Mouse (Mus musculus): ENCODE results near the gene Pam. TPM values are rescaled to one million over a fixed set of nuclear protein-coding genes. Genes with fewer than 3 reads are reported as not detected.

Pam gene
- total and polyA plus RNA-seq, 3 experiments = not detected

DNA sequence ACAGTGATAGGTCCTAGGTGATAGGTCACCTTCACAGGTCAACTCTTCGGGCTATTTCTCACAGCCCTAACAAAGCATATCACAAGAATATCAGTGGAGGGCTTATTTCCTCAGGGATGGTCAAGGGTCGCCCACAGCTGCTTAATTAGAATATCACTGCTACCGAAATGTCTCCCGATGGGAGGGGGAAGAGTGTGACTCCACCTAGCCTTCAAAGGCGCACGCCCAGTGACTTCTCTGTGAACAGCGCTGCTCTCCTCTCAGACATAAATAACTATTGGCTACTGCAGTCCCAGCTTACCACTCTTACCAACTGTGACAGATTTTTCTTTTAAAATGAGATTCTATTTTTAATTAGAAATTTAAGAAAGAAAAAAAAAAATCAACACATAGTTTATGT, 334.8 kb downstream of the Pam start:
- Histone ChIP-seq H3K9me3 (replicated peaks; ENCODE audit: insufficient read depth, low read length) (no peaks in the 10 kb centered on the region), H3K9ac (ENCODE audit: control insufficient read depth, low read depth, low read length, poor library complexity, severe bottlenecking) (no peak overlapping the region), H3K79me2 (ENCODE audit: control insufficient read depth, insufficient read depth, low read length, poor library complexity) (peaks cover 19% of the 10 kb centered on the region), H3K36me3 (ENCODE audit: control insufficient read depth in 1 of 2, insufficient read depth in 2 of 2, low read length in 2 of 2) (peaks cover 4 to 61% of the 10 kb centered on the region in 2 experiments; a peak in 3 of 4 replicates), H3K4me1 (ENCODE audit: control insufficient read depth in 1 of 2, insufficient read depth in 2 of 2, low read length in 2 of 2) (no peaks in the 10 kb centered on the region; a peak in 1 of 4 replicates), H3K27me3 (ENCODE audit: control insufficient read depth in 1 of 2, insufficient read depth in 2 of 2, low read length in 2 of 2) (no peaks in the 10 kb centered on the region), H3K4me3 (ENCODE audit: control insufficient read depth in 1 of 2, insufficient read depth in 1 of 2, low read depth in 2 of 2, low read length in 2 of 2) (no peak overlapping the region), H3K27ac (ENCODE audit: control insufficient read depth, low read depth, low read length) (no peak overlapping the region)
- TF ChIP-seq POLR2AphosphoS2 (IDR thresholded peaks at IDR 0.05; ENCODE audit: low read length) (no peak), MEF2A (IDR thresholded peaks at IDR 0.05; ENCODE audit: extremely low read depth, insufficient replicate concordance, low read depth, low read length, poor library complexity, severe bottlenecking) (no peak), SMC3 (IDR thresholded peaks at IDR 0.05; ENCODE audit: low read depth, low read length) (no peak), USF2 (IDR thresholded peaks at IDR 0.05; ENCODE audit: borderline replicate concordance in 1 of 2, insufficient read depth in 1 of 2, low read depth in 1 of 2, low read length in 2 of 2) (no peak), CHD2 (IDR thresholded peaks at IDR 0.05; ENCODE audit: low read length) (no peak), GATA1 (IDR thresholded peaks at IDR 0.05; ENCODE audit: low read depth, low read length) (no peak), NRF1 (IDR thresholded peaks at IDR 0.05; ENCODE audit: insufficient read depth, low read depth, low read length, poor library complexity, severe bottlenecking) (no peak), JUND (IDR thresholded peaks at IDR 0.05; ENCODE audit: low read depth, low read length) (no peak), TBP (IDR thresholded peaks at IDR 0.05; ENCODE audit: low read depth, low read length) (no peak), RAD21 (IDR thresholded peaks at IDR 0.05; ENCODE audit: low read depth, low read length) (no peak)
- no peak for DNase-seq (ENCODE audit: low read depth, low spot score)

DNA sequence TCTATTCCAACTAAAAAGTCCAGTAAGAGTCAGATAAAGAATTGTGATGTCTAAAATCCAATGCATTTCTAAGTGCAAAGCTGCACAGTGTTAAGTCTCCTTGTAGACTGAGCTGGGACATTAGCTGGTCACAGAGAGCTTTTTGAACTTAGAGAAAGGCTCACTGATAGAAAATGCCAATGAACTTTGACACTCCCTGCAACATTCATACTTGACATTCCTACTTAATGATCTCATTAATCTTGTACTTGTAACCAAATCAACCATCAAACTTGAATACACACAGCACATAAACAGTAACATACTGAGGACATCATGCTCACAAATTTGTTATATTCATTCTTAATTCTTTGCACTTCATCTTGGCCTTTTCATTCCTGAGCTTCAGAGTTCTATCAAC, 335.6 kb downstream of the Pam start:
- no peak for DNase-seq (ENCODE audit: low read depth, low spot score)
- Histone ChIP-seq H3K4me1 (ENCODE audit: control insufficient read depth in 1 of 2, insufficient read depth in 2 of 2, low read length in 2 of 2) (peaks cover 0 to 3% of the 10 kb centered on the region in 2 experiments; a peak in 1 of 4 replicates), H3K79me2 (ENCODE audit: control insufficient read depth, insufficient read depth, low read length, poor library complexity) (peaks cover 12% of the 10 kb centered on the region), H3K4me3 (ENCODE audit: control insufficient read depth in 1 of 2, insufficient read depth in 1 of 2, low read depth in 2 of 2, low read length in 2 of 2) (no peak overlapping the region), H3K27me3 (ENCODE audit: control insufficient read depth in 1 of 2, insufficient read depth in 2 of 2, low read length in 2 of 2) (no peaks in the 10 kb centered on the region), H3K36me3 (ENCODE audit: control insufficient read depth in 1 of 2, insufficient read depth in 2 of 2, low read length in 2 of 2) (peaks cover 10 to 68% of the 10 kb centered on the region in 2 experiments), H3K9me3 (replicated peaks; ENCODE audit: insufficient read depth, low read length) (no peaks in the 10 kb centered on the region), H3K27ac (ENCODE audit: control insufficient read depth, low read depth, low read length) (no peak overlapping the region), H3K9ac (ENCODE audit: control insufficient read depth, low read depth, low read length, poor library complexity, severe bottlenecking) (no peak overlapping the region)
- TF ChIP-seq CHD2 (IDR thresholded peaks at IDR 0.05; ENCODE audit: low read length) (no peak), HCFC1 (IDR thresholded peaks at IDR 0.05; ENCODE audit: low read depth, low read length) (no peak), TAL1 (IDR thresholded peaks at IDR 0.05; ENCODE audit: low read length) (no peak), ELF1 (IDR thresholded peaks at IDR 0.05; ENCODE audit: low read depth, low read length) (no peak), MXI1 (IDR thresholded peaks at IDR 0.05; ENCODE audit: low read depth, low read length) (no peak), MAZ (IDR thresholded peaks at IDR 0.05; ENCODE audit: low read depth, low read length) (no peak), SIN3A (IDR thresholded peaks at IDR 0.05; ENCODE audit: low read length) (no peak), MYC (IDR thresholded peaks at IDR 0.05; ENCODE audit: low read depth, low read length) (no peak), ZC3H11A (IDR thresholded peaks at IDR 0.05; ENCODE audit: low read depth, low read length) (no peak), ZMIZ1 (IDR thresholded peaks at IDR 0.05; ENCODE audit: low read depth, low read length) (no peak), NELFE (IDR thresholded peaks at IDR 0.05; ENCODE audit: low read depth, low read length) (no peak), MAX (IDR thresholded peaks at IDR 0.05; ENCODE audit: low read length) (no peak), MYB (IDR thresholded peaks at IDR 0.05; ENCODE audit: low read depth, low read length) (no peak), ZNF384 (IDR thresholded peaks at IDR 0.05; ENCODE audit: low read depth, low read length) (no peak), TBP (IDR thresholded peaks at IDR 0.05; ENCODE audit: low read depth, low read length) (no peak), CHD1 (IDR thresholded peaks at IDR 0.05; ENCODE audit: low read depth, low read length) (no peak), POLR2AphosphoS5 (IDR thresholded peaks at IDR 0.05; ENCODE audit: borderline replicate concordance, low read depth, low read length) (no peak)
